Mouse (Mus musculus): ENCODE results near the gene Naglu.
"Not testable (repeated sequence)": the region's sequence is repeated elsewhere in the genome, so short reads cannot be mapped to it uniquely, and the experiment has no call there.

Naglu gene

GRCm38 (mm10) chr11:101084246-101084645 lies 14.4 kb downstream of the Naglu start:
- no peak for DNase-seq (ENCODE audit: low spot score)

DNA sequence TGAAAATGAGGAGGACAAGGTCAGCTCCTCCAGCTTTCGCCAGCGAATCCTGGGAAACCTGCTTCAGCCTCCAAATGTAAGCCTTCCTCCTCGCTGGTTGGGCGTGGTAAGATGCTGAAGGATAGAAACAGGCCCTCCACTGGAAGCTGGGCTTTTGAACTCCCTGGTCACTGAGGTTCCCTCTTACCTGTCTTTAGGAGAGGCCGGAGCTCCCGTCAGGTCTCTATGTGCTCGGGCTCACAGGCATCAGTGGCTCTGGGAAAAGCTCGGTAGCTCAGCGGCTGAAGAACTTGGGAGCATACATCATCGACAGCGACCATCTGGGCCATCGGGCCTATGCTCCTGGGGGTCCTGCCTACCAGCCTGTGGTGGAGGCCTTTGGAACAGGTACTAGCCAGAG lies 15.0 kb downstream of the Naglu start:
- DNase-seq (ENCODE audit: low spot score), result no peak

DNA sequence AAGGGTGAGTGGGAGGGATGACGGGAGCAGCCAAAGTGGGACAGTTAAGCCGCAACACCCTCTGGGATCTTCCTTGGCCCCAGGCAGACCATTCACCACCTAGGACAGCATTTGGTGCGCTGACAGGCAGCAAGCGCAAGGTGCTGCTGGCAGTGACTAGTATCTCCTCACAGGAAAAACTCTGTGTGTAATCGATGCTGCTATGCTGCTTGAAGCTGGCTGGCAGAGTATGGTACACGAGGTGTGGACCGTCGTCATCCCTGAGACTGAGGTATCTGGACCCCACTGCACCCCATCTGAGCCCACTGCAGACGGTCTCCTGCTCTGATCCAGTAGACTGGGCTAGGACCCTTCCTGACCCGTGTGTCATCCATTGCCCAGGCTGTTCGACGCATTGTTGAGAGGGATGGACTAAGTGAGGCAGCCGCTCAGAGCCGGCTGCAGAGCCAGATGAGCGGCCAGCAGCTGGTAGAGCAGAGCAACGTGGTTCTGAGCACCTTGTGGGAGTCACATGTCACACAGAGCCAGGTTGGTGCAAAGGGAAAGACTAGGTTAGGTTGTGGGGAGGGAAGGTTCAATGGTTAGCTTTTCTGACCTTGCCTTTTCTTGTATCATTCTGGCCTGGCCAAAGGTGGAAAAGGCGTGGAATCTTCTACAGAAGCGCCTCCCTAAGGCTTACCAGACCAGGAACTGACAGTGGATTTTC lies 16.0 kb downstream of the Naglu start:
- no peak for DNase-seq (ENCODE audit: low spot score)

DNA sequence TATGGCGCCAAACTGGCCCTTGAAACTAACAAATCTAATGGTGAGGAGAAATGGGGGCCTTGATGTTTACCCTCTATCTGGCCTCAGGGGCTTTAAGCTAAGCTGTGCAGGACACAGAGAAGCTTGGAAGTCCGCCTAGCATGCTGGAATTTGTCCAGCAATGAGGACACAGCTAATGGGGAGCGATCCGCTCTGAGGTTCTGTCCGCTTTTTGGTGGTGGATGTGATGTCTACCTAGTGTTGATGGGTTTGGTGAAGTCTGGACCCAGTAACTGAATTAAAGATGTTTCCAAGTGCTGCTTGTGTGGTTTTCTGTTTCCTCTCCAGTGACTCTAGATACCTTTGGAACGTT lies 16.5 kb downstream of the Naglu start:
- no peak for DNase-seq (ENCODE audit: low spot score)

GRCm38 (mm10) chr11:101086756-101087681 lies 17.2 kb downstream of the Naglu start, which contains the start of gene Mlx:
Mlx (plus strand) TSS chr11:101087277.
- DNase-seq (ENCODE audit: low spot score), result peak; percentile 90

GRCm38 (mm10) chr11:101087682-101088055 lies 17.9 kb downstream of the Naglu start:
- DNase-seq (ENCODE audit: low spot score), result no peak

DNA sequence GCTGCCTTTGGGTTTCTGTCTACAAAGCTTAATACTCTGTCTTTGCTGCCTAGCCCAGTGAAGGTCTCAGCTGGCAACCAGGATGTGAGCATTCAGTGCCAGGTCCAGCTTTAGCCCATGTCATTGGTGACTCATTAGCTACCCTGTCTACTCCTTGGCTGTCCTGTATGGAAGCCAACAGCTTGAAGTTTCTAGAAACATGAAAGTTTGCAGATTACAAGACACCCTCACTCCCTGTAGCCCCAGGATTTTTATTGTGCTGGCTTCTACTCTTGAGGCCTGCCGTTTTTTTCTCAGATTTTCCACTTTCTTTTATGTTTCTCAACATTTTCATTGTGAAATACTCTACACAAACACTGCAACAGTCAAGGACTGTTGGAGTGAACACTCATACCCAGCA lies 20.1 kb downstream of the Naglu start:
- DNase-seq (ENCODE audit: low spot score), result no peak

GRCm38 (mm10) chr11:101094930-101095313 lies 25.1 kb downstream of the Naglu start:
- DNase-seq (ENCODE audit: low spot score), result peak; percentile 32

- peak; percentile 96 for DNase-seq (ENCODE audit: low spot score)
Measured at GRCm38 (mm10) chr11:101095314-101096024, 25.7 kb downstream of the Naglu start, which contains the start of gene Psmc3ip. Psmc3ip (minus strand) TSS chr11:101095436.

DNA sequence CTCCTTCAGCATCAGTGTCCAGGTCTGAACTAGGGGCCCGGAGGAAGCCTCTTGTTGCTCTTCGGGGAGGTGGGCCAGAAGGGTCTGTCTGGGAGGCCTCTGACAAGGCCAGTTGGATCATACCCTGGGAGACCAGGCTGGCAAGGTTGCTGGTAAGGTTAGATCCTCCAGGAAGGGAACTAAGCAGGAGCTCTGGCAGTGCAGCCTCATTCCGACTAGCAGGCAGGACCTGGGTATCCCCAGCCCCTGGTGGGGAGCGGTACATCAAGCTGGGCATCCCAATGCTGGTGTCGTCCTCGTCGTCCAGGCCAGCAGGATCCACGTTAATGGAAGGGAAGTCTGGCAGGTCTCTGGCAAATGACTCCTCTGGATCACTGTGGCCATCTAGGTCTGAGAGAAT lies 28.4 kb downstream of the Naglu start:
- DNase-seq (ENCODE audit: low spot score), result no peak

DNA sequence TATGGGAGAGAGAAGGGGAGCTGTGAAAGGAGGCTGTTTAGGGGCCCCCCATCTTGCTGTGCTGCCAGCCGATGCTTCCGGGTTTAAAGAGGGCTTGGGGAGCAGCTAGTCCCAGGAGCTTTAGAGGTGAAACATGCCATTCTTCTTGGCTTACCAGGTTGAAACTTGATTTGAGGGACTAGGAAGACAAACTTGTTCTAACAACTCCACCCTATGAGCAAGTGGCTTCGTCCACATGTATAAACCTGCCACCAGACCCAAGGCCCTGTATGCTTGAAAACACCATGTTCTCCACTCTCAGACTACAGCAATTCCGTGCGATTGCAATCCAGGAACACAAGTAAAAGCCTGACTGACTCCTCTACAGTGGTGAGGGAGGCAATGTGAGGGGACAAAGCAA lies 33.2 kb downstream of the Naglu start:
- DNase-seq (ENCODE audit: low spot score), result no peak

- DNase-seq (ENCODE audit: low spot score), result no peak
Measured at GRCm38 (mm10) chr11:101109351-101109750, 39.5 kb downstream of the Naglu start.

DNA sequence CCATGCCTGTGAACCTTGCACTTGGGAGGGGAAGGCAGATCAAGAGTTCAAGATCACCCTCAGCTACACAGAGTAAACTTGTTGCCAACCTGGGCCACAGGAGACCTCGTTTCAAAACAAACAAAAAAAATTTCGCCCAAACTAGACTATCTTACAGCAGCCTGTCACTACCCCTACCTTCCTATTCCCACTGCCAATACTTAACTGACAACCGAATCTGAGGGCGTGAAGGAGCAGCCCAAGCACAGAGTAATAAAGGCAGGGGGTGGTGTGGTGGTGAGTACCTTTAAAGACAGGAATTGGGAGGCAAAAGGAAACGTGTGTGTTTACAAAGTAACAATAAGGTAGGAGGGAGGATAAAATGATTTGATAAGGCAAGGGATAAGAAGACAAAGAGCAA lies 40.9 kb downstream of the Naglu start:
- no peak for DNase-seq (ENCODE audit: low spot score)

DNA sequence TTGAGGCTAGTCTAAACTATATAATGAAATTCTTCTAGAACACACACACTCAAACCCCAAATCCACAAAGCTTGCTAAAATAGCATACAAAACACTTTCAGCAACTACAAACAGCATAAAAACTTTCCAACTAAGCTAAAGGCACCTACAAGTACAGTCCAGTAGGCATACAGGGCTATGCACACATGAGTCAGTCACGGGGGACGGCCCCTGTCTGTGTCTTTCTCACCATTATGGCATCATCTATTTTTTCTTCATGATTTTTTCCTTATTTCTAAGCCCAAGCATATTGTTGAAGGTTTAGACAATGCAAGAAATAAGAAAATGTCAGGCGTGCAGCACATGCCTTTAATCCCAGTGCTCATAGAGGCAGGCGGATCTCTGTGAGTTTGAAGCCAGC lies 41.4 kb downstream of the Naglu start:
- no peak for DNase-seq (ENCODE audit: low spot score)

GRCm38 (mm10) chr11:101112186-101112585 lies 42.4 kb downstream of the Naglu start:
- DNase-seq (ENCODE audit: low spot score), result no peak

DNA sequence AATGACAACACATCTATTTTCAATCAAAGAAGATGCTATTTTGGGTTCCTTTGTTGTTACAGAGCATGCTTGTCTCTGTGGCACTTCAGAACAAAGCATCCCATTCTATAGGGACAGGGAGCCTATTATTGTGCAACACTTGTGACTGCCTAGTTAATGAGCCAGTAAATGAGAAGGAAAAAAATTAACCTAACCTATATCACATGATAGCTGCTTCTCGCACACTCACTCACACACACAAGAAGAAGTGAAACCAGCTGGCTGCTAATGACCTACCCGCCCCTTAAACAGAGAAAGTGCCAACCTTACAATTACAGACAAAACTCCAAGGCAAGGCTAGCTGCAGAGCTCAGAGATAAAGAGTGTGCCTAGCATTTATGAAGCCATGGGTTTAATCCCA lies 45.8 kb downstream of the Naglu start:
- no peak for DNase-seq (ENCODE audit: low spot score)

- DNase-seq (ENCODE audit: low spot score), result no peak
Measured at GRCm38 (mm10) chr11:101118105-101118504, 48.3 kb downstream of the Naglu start.

DNA sequence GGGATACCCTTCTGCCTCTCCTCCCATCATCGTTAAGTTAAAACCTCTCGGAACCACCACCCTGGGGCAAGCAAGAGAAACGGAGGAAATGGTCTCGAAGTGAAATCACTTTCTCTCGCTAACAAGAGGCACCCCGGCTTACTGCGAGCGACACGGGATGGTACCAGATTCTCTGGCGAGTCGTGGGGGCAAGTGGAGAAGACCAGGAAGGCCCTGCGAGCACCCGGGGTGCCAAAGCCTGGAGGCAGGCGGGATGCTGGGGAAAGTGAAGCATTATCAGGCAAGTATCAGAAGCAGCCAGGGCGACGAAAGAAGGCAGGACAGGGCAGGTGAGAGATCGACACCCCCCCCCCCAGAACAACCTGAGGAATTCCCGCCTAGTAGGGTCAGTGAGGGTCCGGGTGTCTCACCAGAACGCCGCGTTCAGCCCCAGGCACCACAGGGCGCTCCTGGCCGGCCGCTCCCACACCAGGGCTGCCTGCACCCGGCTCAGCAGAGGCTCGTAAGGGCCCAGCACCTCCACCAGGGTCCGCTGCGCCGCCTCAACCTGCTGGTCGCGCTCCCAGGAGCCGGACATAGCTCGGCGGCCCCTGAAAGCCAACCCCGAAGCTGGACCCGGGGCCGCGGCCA lies 49.4 kb downstream of the Naglu start:
- DNase-seq (ENCODE audit: low spot score), result peak; percentile 49

DNA sequence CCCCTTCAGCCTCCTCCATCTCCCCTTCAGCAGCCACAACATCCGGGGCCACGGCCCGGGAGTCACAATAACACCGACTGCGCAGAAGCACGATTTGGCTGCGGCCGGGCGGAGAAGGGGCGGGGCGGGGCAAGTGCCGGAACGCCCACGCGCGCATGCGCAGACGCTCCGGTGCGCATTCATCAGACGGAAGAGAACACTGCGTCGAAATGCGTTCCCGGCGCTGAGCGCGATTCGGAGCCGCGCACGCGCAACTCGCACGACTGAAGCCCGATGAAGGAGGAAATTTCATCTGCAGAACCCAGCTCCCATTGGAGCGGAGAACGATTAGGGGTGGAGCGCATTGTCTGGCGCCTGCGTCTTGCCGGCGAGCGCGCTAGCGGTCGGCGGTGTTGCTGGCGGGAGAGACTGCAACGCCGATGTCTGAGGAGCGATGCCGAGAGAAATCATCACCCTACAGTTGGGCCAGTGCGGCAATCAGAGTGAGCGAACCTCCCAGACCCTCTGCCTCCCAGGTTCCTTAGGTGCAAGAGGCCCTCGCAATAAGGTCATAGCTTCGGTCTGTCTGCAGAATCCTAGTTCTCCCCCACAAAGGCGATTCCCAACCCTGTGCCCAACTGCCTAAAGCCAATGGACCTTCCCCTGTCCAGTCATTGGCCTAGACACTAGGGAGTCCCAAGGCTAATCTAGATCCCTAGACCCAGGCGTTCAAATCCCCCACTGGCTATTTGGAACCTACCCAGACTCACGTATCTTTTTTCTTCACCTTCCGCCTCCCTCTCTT lies 50.1 kb downstream of the Naglu start, which contains the start of the genes Retreg3 and Tubg1:
Gene Retreg3, minus strand, starts transcription at position 133 of the 784 bp plus-strand sequence.
Gene Tubg1, plus strand, starts transcription at position 178 of the 784 bp plus-strand sequence.
- DNase-seq (ENCODE audit: low spot score), result peak; percentile 99

GRCm38 (mm10) chr11:101120545-101121188 lies 50.9 kb downstream of the Naglu start:
- DNase-seq (ENCODE audit: low spot score), result no peak

- not testable (repeated sequence) for DNase-seq (ENCODE audit: low spot score)
Measured at GRCm38 (mm10) chr11:101124494-101124893, 54.7 kb downstream of the Naglu start.
